Mouse (Mus musculus): ENCODE measurements around the gene Cdk2ap1.
A peak's percentile ranks its signal among the peaks of the same experiment; 100 is the strongest.
"Not testable (repeated sequence)": the region's sequence is repeated elsewhere in the genome, so short reads cannot be mapped to it uniquely, and the experiment has no call there.

The Cdk2ap1 gene

DNA sequence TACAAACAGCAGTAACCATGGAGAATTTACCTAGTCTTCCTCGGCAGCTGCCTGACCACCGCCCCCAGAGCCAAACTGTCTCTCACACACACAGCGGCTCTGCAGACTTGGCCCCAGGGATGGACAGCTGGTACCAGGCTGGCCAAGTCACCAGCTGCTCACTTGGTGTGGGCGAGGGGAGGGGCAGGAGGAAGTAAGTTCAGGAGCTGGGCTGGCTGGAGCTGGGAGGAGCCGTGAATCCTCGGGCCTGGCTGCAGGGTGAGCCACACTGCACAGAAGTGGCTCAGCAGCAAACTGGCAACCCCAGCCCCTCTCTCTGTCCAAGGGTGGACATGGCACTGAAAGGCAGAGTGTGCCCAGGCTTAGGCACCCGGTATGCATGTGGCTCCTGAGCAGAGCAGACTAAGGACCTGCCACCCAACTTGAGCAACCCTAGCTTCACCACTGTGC is 11.7 kb downstream of the Cdk2ap1 start:
- DNase-seq = peak in 1 of 2 experiments; percentile 29

- no peak for DNase-seq
Observed at GRCm38 (mm10) chr5:124350350-124350749, 12.5 kb downstream of the Cdk2ap1 start.

DNA sequence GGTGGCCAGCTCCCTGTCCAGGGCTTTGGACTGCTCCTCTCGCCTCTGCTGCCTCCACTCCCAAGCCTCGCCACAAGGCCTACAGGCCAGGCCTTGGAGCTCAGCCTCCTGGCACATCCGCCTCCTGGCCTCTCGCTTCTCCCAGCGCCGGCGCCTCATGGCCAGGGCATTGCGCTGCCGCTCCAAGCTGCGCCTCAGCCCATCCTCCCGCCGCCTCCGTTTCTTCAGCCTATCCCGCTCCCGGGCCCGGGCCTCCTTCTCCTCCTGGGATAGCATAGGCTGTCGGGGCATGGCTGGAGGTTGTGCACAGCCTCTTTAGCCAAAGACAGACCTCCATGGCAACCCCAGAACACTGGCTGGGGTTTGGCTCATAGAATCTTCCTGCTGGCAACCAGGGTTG is 13.7 kb downstream of the Cdk2ap1 start:
- no peak for DNase-seq

DNA sequence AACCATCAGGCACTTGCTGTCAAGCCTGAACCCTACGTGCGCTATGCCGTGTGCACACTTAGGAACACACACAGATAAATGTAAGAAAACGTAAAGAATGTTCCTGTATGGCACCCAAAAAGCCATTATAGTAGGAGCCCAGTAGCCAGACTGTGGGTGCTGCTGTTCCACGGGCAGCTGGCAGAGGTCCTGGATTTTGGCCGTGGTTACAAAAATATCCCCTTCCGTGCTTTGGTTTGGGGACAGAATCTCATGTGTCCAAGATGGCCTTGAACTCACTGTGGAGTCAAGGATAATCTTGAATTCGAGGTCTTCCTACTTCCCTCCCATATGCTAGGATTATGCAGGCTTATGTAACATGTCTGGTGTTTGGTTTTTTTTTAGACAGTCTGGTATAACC is 20.0 kb downstream of the Cdk2ap1 start:
- DNase-seq = no peak

GRCm38 (mm10) chr5:124341753-124342339 is 21.0 kb downstream of the Cdk2ap1 start:
- not testable (repeated sequence) for DNase-seq

DNA sequence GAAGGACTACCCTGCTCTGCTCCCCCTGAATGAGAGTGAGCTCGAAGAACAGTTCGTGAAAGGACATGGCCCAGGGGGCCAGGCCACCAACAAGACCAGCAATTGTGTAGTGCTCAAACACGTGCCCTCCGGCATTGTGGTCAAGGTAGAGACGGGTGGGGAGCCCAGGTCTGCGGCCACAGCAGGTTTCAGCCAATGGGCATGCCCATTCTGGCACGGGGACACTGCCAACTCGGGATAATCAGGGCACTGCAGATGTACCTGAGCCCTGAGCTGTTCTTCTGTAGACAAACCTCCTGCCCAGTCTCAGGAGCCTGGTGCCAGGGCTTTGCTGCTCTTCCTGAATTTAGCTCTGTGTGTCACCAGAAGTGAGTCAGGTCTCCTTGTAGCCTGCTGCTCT is 24.1 kb downstream of the Cdk2ap1 start:
- no peak for DNase-seq

DNA sequence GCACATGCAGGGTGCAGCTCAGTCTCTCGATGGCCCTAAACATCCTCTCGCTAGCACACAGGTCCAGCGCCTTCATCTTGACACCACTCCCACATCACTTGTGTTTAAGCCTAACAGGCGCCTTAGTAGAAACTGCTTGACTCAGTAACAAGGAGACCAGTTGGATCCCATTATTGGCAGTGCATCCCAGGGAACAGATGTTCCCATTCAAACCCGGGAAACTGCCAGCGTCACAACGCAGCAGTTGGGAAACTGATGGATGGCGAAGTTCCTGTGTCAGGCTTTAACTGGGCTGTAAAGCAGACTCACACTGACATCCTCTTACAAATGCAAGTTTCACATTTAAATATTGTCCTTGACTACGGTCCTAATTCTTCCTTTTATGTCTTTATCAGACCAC is 25.0 kb downstream of the Cdk2ap1 start:
- DNase-seq = no peak

DNA sequence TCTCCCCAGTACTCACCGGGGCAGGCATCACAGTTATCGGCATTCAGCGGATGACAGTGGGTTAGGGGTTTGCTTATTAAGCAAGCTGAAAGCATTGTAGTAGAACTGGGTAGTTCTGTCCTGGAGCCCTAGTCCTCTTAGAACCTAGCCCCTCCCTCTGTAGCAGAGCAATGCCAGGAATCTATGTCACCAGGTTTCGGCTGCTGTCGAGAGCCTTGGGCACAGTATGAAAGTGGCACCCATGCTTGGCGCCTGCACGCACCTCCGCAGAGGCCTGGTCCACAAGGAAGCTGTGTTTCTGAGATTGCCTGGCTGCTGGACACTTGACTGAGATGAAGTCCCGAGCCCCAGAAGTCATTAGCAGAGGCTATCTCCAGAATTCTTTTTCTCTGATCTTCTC is 25.8 kb downstream of the Cdk2ap1 start:
- no peak for DNase-seq

GRCm38 (mm10) chr5:124334392-124334791 is 28.5 kb downstream of the Cdk2ap1 start:
- no peak for DNase-seq

GRCm38 (mm10) chr5:124330086-124330485 is 32.8 kb downstream of the Cdk2ap1 start:
- no peak for DNase-seq

GRCm38 (mm10) chr5:124327510-124328364 is 35.1 kb downstream of the Cdk2ap1 start, which contains the start of the genes Mphosph9 and 2810006K23Rik:
Gene Mphosph9, minus strand, starts transcription at chr5:124327972.
Gene 2810006K23Rik, plus strand, starts transcription at chr5:124328089.
- peak; percentile 99 to 100 for DNase-seq

DNA sequence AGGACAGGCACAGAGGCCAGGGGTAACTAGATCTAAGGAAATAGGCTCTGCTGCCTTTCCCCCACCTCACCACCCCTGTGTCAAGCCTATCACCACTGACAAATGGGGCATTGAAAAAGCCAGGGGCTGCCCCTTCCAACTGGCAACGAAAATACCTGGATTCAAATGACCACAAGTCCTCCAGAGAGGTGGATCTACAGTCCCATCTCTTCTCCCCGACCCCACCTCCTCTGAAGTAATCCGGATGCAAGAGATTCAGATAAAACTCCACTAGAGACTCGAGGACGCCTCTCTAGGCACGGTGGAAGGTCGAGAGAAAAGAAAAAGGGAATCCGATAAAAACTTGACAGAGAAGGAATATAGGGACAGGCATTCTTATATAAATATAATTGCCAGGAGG is 36.1 kb downstream of the Cdk2ap1 start:
- DNase-seq = peak in 1 of 2 experiments; percentile 17

DNA sequence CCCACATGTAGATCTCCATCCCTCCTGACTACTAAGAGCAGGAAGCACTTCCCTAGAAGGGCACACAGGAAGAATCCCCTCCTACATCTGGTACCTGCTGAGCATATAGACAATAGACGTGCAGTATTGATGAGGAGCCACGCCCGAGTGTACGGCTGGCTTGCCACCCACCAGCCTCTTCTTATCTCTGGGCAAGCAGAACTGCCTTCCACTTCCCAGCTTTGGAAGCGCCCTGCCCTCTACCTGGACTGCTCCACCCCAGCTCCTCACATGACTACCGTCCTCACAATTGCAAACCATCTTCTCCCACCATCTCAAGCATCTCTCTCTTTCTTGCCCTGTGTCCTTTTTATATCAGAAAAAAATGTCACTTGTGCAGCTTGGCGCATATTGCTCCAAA is 45.2 kb downstream of the Cdk2ap1 start:
- no peak for DNase-seq

- no peak for DNase-seq
Observed at GRCm38 (mm10) chr5:124315941-124316340, 46.9 kb downstream of the Cdk2ap1 start.

DNA sequence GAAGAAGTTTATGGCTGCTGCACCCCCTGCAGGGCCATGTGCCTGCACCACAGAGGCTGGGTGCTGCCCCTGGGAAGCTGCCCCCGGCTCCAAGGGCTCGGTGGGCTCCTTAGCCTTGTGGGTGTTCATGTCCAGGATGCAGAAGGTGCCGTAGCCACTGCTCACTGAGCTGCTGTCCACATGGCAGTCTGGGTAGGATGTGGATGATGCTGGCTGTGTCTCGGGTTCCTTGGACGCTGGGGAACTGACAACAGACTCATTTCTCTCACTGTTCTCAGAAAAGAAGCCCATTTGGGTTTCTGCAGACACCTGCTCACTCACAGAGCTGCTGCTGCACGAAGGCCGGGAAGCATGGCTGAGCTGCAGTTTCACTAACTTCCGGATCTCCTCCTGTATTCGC is 47.4 kb downstream of the Cdk2ap1 start:
- DNase-seq = no peak

DNA sequence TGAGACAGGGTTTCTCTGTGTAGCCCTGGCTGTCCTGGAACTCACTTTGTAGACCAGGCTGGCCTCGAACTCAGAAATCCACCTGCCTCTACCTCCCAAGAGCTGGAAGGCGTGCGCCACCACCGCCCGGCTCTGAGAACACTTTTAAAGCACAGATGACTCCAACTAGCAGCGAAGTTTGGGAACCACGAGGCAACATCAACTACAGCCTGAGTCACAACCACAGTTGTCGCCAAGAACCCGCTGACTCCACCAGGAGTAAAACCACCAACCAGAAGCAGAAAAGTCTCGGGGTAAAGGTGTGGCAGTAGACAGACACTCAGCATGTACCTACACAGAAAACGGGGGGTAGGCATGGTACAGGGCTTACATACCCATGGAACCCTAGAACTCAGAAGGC is 52.8 kb downstream of the Cdk2ap1 start:
- DNase-seq = no peak

DNA sequence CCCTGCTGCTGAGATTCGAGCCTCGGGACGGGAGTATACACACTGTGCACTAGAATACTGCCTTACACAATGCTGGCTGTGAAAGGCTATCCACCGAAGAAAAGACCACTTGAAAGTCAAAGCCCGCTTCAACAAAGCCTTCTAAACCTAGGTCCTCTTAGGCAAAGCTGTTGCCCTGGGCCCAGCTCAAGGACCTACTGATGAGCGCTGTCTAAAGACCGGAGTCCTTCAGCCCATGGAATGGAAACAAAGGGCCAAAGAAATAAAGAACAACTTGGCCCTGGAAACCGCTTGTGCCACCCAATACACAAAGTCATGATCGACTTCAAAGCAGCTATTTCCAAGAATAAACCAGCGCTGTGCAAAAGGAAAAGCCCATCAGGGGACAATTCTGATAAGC is 53.7 kb downstream of the Cdk2ap1 start:
- no peak for DNase-seq

GRCm38 (mm10) chr5:124302853-124303252 is 60.0 kb downstream of the Cdk2ap1 start:
- not testable (repeated sequence) for DNase-seq

GRCm38 (mm10) chr5:124300132-124300531 is 62.8 kb downstream of the Cdk2ap1 start:
- no peak for DNase-seq

GRCm38 (mm10) chr5:124299307-124299706 is 63.6 kb downstream of the Cdk2ap1 start:
- not testable (repeated sequence) for DNase-seq

GRCm38 (mm10) chr5:124296475-124296874 is 66.4 kb downstream of the Cdk2ap1 start:
- DNase-seq = no peak

All from thymus, adult 18-20 months (tissue).